Mouse (Mus musculus) liver, postnatal 0 days (tissue): Measurements from ENCODE around the gene 4930524B15Rik. TPM values are rescaled to one million over a fixed set of nuclear protein-coding genes. Genes with fewer than 3 reads are reported as not detected.
"Not testable (repeated sequence)": the region's sequence is repeated elsewhere in the genome, so short reads cannot be mapped to it uniquely, and the experiment has no call there.

Source experiments
- ATAC-seq: fragments of 200-750 bp; cut with Nextera tagmentation; 2 replicates; pipeline ENCODE4 v1.8.0; 2017; ENCODE audit warnings: mild to moderate bottlenecking, moderate library complexity
- DNase-seq: peaks from one replicate; pipeline ENCODE4 v3.0.0-alpha.2; 2016
- H3K27ac ChIP-seq: fragments of 300-500 bp; sonication (generic); 2 replicates; pipeline ENCODE4 v1.5.1; 2014; ENCODE audit warnings: antibody characterized with exemption, moderate library complexity, mild to moderate bottlenecking, low read depth
- H3K27me3 ChIP-seq: fragments of 300-500 bp; sonication (generic); 2 replicates; pipeline ENCODE4 v1.6.1; 2014; ENCODE audit warnings: low read length, control low read depth, mixed read lengths; ENCODE audit not compliant: insufficient read depth
- H3K36me3 ChIP-seq: fragments of 300-500 bp; sonication (generic); replicated peaks from 2 replicates; pipeline ENCODE4 v1.6.1; 2014; ENCODE audit warnings: mild to moderate bottlenecking, control low read depth, low read length, moderate library complexity, mixed read lengths; ENCODE audit not compliant: insufficient read depth
- H3K4me1 ChIP-seq: fragments of 300-500 bp; sonication (generic); 2 replicates; pipeline ENCODE4 v1.6.1; 2014; ENCODE audit warnings: antibody characterized with exemption, mild to moderate bottlenecking, control low read depth; ENCODE audit not compliant: insufficient read depth
- H3K4me2 ChIP-seq: fragments of 300-500 bp; sonication (generic); 2 replicates; pipeline ENCODE4 v1.6.1; 2014; ENCODE audit warnings: low read depth, mild to moderate bottlenecking, low read length, moderate library complexity, mixed read lengths
- H3K4me3 ChIP-seq: fragments of 300-500 bp; sonication (generic); 2 replicates; pipeline ENCODE4 v1.5.1; 2014; ENCODE audit warnings: low read depth, low read length
- H3K9ac ChIP-seq: fragments of 300-500 bp; sonication (generic); replicated peaks from 2 replicates; pipeline ENCODE4 v1.6.1; 2014; ENCODE audit warnings: mild to moderate bottlenecking, moderate library complexity
- H3K9me3 ChIP-seq: fragments of 300-500 bp; sonication (generic); 2 replicates; pipeline ENCODE4 v1.6.1; 2016; ENCODE audit warnings: mild to moderate bottlenecking, control low read depth, low read length, mixed read lengths
- CTCF ChIP-seq: sonication (generic); IDR thresholded peaks from 2 replicates; pipeline ENCODE4 v1.5.1; 2016; ENCODE audit warnings: antibody characterized with exemption, low read depth
- EP300 ChIP-seq: IDR thresholded peaks from 2 replicates; pipeline ENCODE4 v1.6.1; 2016; ENCODE audit warnings: antibody characterized with exemption, low read depth, mild to moderate bottlenecking
- WGBS: fragments of 180-500 bp; shearing (Covaris S2); extraction: QIAGEN DNeasy Blood & Tissue Kit; methylation state at CpG from one replicate; pipeline ENCODE4 v1.1.7; 2014; ENCODE audit not compliant: insufficient replicate concordance; 5-methylcytosine and 5-hydroxymethylcytosine counted together
- polyA plus RNA-seq: library from polyadenylated mRNA; unstranded; fragments of >200 nt; fragmentation: Nextera tagmentation; extraction: Ambion mirVana; gene quantifications from 2 replicates; pipeline ENCODE4 v1.2.1, GENCODE M21; 2015

Gene 4930524B15Rik
- polyA plus RNA-seq, 1 experiment from 2014 or later = not detected

- no peak for DNase-seq
- Histone ChIP-seq H3K9me3 (peaks cover 8% of the 10 kb centered on the region; the same call in 1 of the 2 replicates), H3K4me2 (no peak overlapping the region)
These were observed 37.3 kb downstream of the 4930524B15Rik start for GRCm38 (mm10) chr11:32002670-32003072.

GRCm38 (mm10) chr11:32008049-32008448 lies 42.7 kb downstream of the 4930524B15Rik start:
- 74% methylated on average over 3 of the region's 3 CpGs for WGBS
- not testable (repeated sequence) for H3K4me1 ChIP-seq

More at GRCm38 (mm10) chr11:32002670-32003072, 37.3 kb downstream of the 4930524B15Rik start:
- peaks cover 6% of the 10 kb centered on the region; the same call in 1 of the 2 replicates for H3K27me3 ChIP-seq
- H3K36me3 ChIP-seq = no peaks in the 10 kb centered on the region
- H3K4me1 ChIP-seq = no peaks in the 10 kb centered on the region
- 6% methylated on average over 5 of the region's 5 CpGs for WGBS
- H3K9ac ChIP-seq = no peak overlapping the region
- no peak for ATAC-seq
- no peak overlapping the region for H3K4me3 ChIP-seq
- TF ChIP-seq CTCF (no peak), EP300 (no peak)
- H3K27ac ChIP-seq = no peak overlapping the region

GRCm38 (mm10) chr11:32008852-32009251 lies 43.5 kb downstream of the 4930524B15Rik start:
- H3K4me2 ChIP-seq = no peak overlapping the region
- H3K4me1 ChIP-seq = 0 out of 2 replicates have a peak, but pooled peaks cover 3% of the 10 kb centered on the region
- H3K9me3 ChIP-seq = peaks cover 8% of the 10 kb centered on the region; the same call in 1 of the 2 replicates
- no peak overlapping the region for H3K4me3 ChIP-seq
- no peaks in the 10 kb centered on the region for H3K36me3 ChIP-seq
- no peaks in the 10 kb centered on the region for H3K27me3 ChIP-seq
- ATAC-seq = no peak
- no peak overlapping the region for H3K27ac ChIP-seq
- no peak overlapping the region for H3K9ac ChIP-seq
- TF ChIP-seq EP300 (no peak), CTCF (no peak)
- WGBS = 62% methylated on average over 3 of the region's 3 CpGs
- no peak for DNase-seq

More at GRCm38 (mm10) chr11:32008049-32008448, 42.7 kb downstream of the 4930524B15Rik start:
- not testable (repeated sequence) for H3K9me3 ChIP-seq, H3K36me3 ChIP-seq, H3K27ac ChIP-seq, H3K4me2 ChIP-seq, H3K4me3 ChIP-seq, H3K27me3 ChIP-seq, DNase-seq, ATAC-seq, H3K9ac ChIP-seq

- WGBS = 45% methylated on average over 13 of the region's 13 CpGs
- peak; percentile 21 for DNase-seq
- Histone ChIP-seq H3K36me3 (no peaks in the 10 kb centered on the region), H3K27me3 (no peaks in the 10 kb centered on the region), H3K4me2 (no peak overlapping the region), H3K9ac (no peak overlapping the region), H3K9me3 (peaks cover 8% of the 10 kb centered on the region; the same call in 1 of the 2 replicates), H3K4me3 (no peak overlapping the region), H3K4me1 (0 out of 2 replicates have a peak, but pooled peaks cover 3% of the 10 kb centered on the region), H3K27ac (no peak overlapping the region)
- no peak for TF ChIP-seq EP300
- no peak for TF ChIP-seq CTCF
- ATAC-seq = no peak
These were observed 44.7 kb downstream of the 4930524B15Rik start for GRCm38 (mm10) chr11:32009961-32010662.

GRCm38 (mm10) chr11:32010663-32010970 lies 45.2 kb downstream of the 4930524B15Rik start:
- ATAC-seq (no peak), DNase-seq (no peak)
- 0 out of 2 replicates have a peak, but pooled peaks cover 3% of the 10 kb centered on the region for H3K4me1 ChIP-seq
- TF ChIP-seq EP300 = no peak
- no peak for TF ChIP-seq CTCF
- H3K27ac ChIP-seq = no peak overlapping the region
- H3K4me3 ChIP-seq = no peak overlapping the region
- H3K36me3 ChIP-seq = no peaks in the 10 kb centered on the region
- H3K9ac ChIP-seq = no peak overlapping the region
- peaks cover 8% of the 10 kb centered on the region; the same call in 1 of the 2 replicates for H3K9me3 ChIP-seq
- H3K27me3 ChIP-seq = no peaks in the 10 kb centered on the region
- 55% methylated on average over 5 of the region's 5 CpGs for WGBS
- H3K4me2 ChIP-seq = no peak overlapping the region

- H3K4me3 ChIP-seq = no peak overlapping the region
- no peak overlapping the region for H3K4me2 ChIP-seq
- H3K4me1 ChIP-seq = 0 out of 2 replicates have a peak, but pooled peaks cover 3% of the 10 kb centered on the region
- peaks cover 5% of the 10 kb centered on the region; the same call in 1 of the 2 replicates for H3K9me3 ChIP-seq
- ATAC-seq = no peak
- no peak overlapping the region for H3K27ac ChIP-seq
- H3K27me3 ChIP-seq = no peaks in the 10 kb centered on the region
- TF ChIP-seq CTCF (no peak), EP300 (no peak)
- H3K36me3 ChIP-seq = no peaks in the 10 kb centered on the region
- H3K9ac ChIP-seq = no peak overlapping the region
- WGBS = 42% methylated on average over 9 of the region's 9 CpGs
- DNase-seq = no peak
These were observed 46.6 kb downstream of the 4930524B15Rik start for GRCm38 (mm10) chr11:32011867-32012603.
